Mouse (Mus musculus): Measurements from ENCODE around the gene Fggy.

GRCm38 (mm10) chr4:95788867-95789266 is 231.6 kb downstream of the Fggy start:
- TF ChIP-seq CTCF (IDR thresholded peaks at IDR 0.05; ENCODE audit: extremely low read depth, insufficient read depth, insufficient read length, insufficient replicate concordance) = no peak
- TF ChIP-seq POLR2A (IDR thresholded peaks at IDR 0.05; ENCODE audit: low read depth, low read length) = no peak
